Comparison of ENCODE assay signal across 10 mouse cellular contexts in genomic region chr2:84725770-84726169, GRCm38 (mm10). TPM values are rescaled to one million over a fixed set of nuclear protein-coding genes. Genes with fewer than 3 reads are reported as not detected.
DNase-seq lines count a peak whose midpoint lies in the region; ATAC-seq and TF ChIP-seq lines count a peak whose summit lies in the region.
"Had no signal": no experiment of that assay in that cellular context is flagged by ENCODE, and none has a peak within 500 bp of the region (broad histone marks: within the 10 kb centered on the region; RNA-seq: fewer than 3 reads in every experiment).

No protein-coding gene starts in this region.

- H3K4me2 ChIP-seq in heart, embryonic 12.5 days = peak overlapping the region; percentile 81
- peak overlapping the region; percentile 85 for H3K4me2 ChIP-seq in liver, embryonic 12.5 days

- TF ChIP-seq POLR2A in testis, adult 2 months (IDR thresholded peaks at IDR 0.05; ENCODE audit: control insufficient read depth, low read depth, low read length) = no peak

- no peaks in the 10 kb centered on the region for H3K27me3 ChIP-seq in heart, embryonic 12.5 days (replicated peaks)
- no peaks in the 10 kb centered on the region for H3K27me3 ChIP-seq in testis, adult 2 months (ENCODE audit: control insufficient read depth, insufficient read depth, low read length)
- H3K27me3 ChIP-seq in liver, embryonic 12.5 days (replicated peaks) = no peaks in the 10 kb centered on the region

- TF ChIP-seq CTCF in testis, adult 2 months (IDR thresholded peaks at IDR 0.05; ENCODE audit: control insufficient read depth, insufficient read depth, insufficient replicate concordance, low read depth, low read length) = no peak

- intact Hi-C loops in heart, postnatal 14 days (cut with DNase I) = no loop called here

- peak overlapping the region; percentile 41; the same call in 1 of the 2 replicates for H3K9ac ChIP-seq in heart, embryonic 12.5 days
- peak overlapping the region; percentile 85 for H3K9ac ChIP-seq in liver, embryonic 12.5 days

- peaks cover 33% of the 10 kb centered on the region for H3K36me3 ChIP-seq in heart, embryonic 12.5 days
- H3K36me3 ChIP-seq in testis, adult 2 months (ENCODE audit: control insufficient read depth, insufficient read depth, low read length) = peaks cover 3% of the 10 kb centered on the region; the same call in 1 of the 2 replicates
- H3K36me3 ChIP-seq in liver, embryonic 12.5 days = peaks cover 50% of the 10 kb centered on the region

- H3K27ac ChIP-seq in heart, embryonic 12.5 days (ENCODE audit: poor library complexity, severe bottlenecking) = no peak overlapping the region
- H3K27ac ChIP-seq in testis, adult 2 months (ENCODE audit: control insufficient read depth, insufficient read depth, low read depth, low read length) = peak overlapping the region; percentile 40; the same call in 1 of the 2 replicates
- peak overlapping the region; percentile 94; the same call in 1 of the 2 replicates for H3K27ac ChIP-seq in liver, embryonic 12.5 days

- no peak overlapping the region for H3K4me3 ChIP-seq in heart, embryonic 12.5 days
- peak overlapping the region; percentile 85 for H3K4me3 ChIP-seq in testis, adult 2 months (ENCODE audit: control insufficient read depth, low read depth, low read length)
- H3K4me3 ChIP-seq in liver, embryonic 12.5 days = peak overlapping the region; percentile 75

- no peaks in the 10 kb centered on the region for H3K9me3 ChIP-seq in heart, embryonic 12.5 days (replicated peaks)
- H3K9me3 ChIP-seq in liver, embryonic 12.5 days (replicated peaks) = no peaks in the 10 kb centered on the region

- no peak for DNase-seq in heart, postnatal 14 days
- DNase-seq in testis, postnatal 10 days (ENCODE audit: low spot score) = no peak
- DNase-seq in urinary bladder, postnatal 14 days (ENCODE audit: low spot score) = no peak
- DNase-seq in cerebellum, adult 18-20 months = no peak
- DNase-seq in embryo, embryonic 11 days = no peak
- DNase-seq: adrenal gland, postnatal 14 days had no signal

- H3K4me1 ChIP-seq in heart, embryonic 12.5 days (replicated peaks) = peaks cover 17% of the 10 kb centered on the region
- H3K4me1 ChIP-seq in testis, adult 2 months (ENCODE audit: control insufficient read depth, insufficient read depth, low read length) = no peaks in the 10 kb centered on the region
- H3K4me1 ChIP-seq in liver, embryonic 12.5 days = peaks cover 68% of the 10 kb centered on the region

- no peak for ATAC-seq in heart, embryonic 12.5 days (ENCODE audit: insufficient number of reproducible peaks, low FRiP score)
- no peak for ATAC-seq in liver, embryonic 12.5 days

- WGBS in heart, embryonic 12.5 days = 90% methylated on average over 10 of the region's 10 CpGs
- 83% methylated on average over 10 of the region's 10 CpGs for WGBS in liver, embryonic 12.5 days (ENCODE audit: insufficient replicate concordance)

RNA-seq across cellular contexts. Expression of gene Clp1, which starts 1.4 kb away (rescaled TPM):
- 22.7 and 23.6 TPM in 2 replicates for polyA plus RNA-seq in heart, embryonic 12.5 days (2016; fragmentation: Nextera tagmentation; extraction: Ambion mirVana)
- total RNA-seq in heart, postnatal 14 days (2021) = 1 to 10 TPM; 4.9 to 5.8 TPM
- polyA plus RNA-seq in testis, adult 2 months (2012; rRNA removed) = 27.6 and 32.8 TPM in 2 replicates
- polyA plus RNA-seq in liver, embryonic 12.5 days (2016; fragmentation: Nextera tagmentation; extraction: Ambion mirVana) = 57.2 and 59.8 TPM in 2 replicates

RNA-seq across cellular contexts. Expression of gene Ypel4, which starts 8.1 kb away (rescaled TPM):
- 10.0 and 11.5 TPM in 2 replicates for polyA plus RNA-seq in heart, embryonic 12.5 days (2016; fragmentation: Nextera tagmentation; extraction: Ambion mirVana)
- 1 to 10 TPM in 1 of 2 experiments, under 1 TPM in 1; 0.93 to 1.3 TPM for total RNA-seq in heart, postnatal 14 days (2021)
- polyA plus RNA-seq in testis, adult 2 months (2012; rRNA removed) = 13.6 and 14.8 TPM in 2 replicates
- polyA plus RNA-seq in liver, embryonic 12.5 days (2016; fragmentation: Nextera tagmentation; extraction: Ambion mirVana) = 49.8 and 52.1 TPM in 2 replicates
- total RNA-seq: MEL had no signal

RNA-seq across cellular contexts. Expression of gene Zdhhc5, which starts 10.8 kb away (rescaled TPM):
- polyA plus RNA-seq in heart, embryonic 12.5 days (2016; fragmentation: Nextera tagmentation; extraction: Ambion mirVana) = 35.4 and 38.9 TPM in 2 replicates
- 10 to 100 TPM; 57.7 to 62.4 TPM for total RNA-seq in heart, postnatal 14 days (2021)
- polyA plus RNA-seq in testis, adult 2 months (2012; rRNA removed) = 234 and 236 TPM in 2 replicates
- polyA plus RNA-seq in liver, embryonic 12.5 days (2016; fragmentation: Nextera tagmentation; extraction: Ambion mirVana) = 28.1 and 29.3 TPM in 2 replicates

RNA-seq across cellular contexts. Expression of gene Gm19426, which starts 17.7 kb away (rescaled TPM):
- 8.5 and 9.2 TPM in 2 replicates for polyA plus RNA-seq in heart, embryonic 12.5 days (2016; fragmentation: Nextera tagmentation; extraction: Ambion mirVana)
- 1 to 10 TPM; 1.6 to 2.2 TPM for total RNA-seq in heart, postnatal 14 days (2021)
- 0.21 and 0.26 TPM in 2 replicates for polyA plus RNA-seq in testis, adult 2 months (2012; rRNA removed)
- 3.8 and 3.9 TPM in 2 replicates for polyA plus RNA-seq in liver, embryonic 12.5 days (2016; fragmentation: Nextera tagmentation; extraction: Ambion mirVana)
- total RNA-seq: MEL had no signal

RNA-seq across cellular contexts. Expression of gene Tmx2, which starts 46.8 kb away (rescaled TPM):
- 154 and 158 TPM in 2 replicates for polyA plus RNA-seq in heart, embryonic 12.5 days (2016; fragmentation: Nextera tagmentation; extraction: Ambion mirVana)
- total RNA-seq in heart, postnatal 14 days (2021) = 100 to 1,000 TPM; 109 to 113 TPM
- 86.0 and 89.0 TPM in 2 replicates for polyA plus RNA-seq in testis, adult 2 months (2012; rRNA removed)
- 86.3 and 88.8 TPM in 2 replicates for polyA plus RNA-seq in liver, embryonic 12.5 days (2016; fragmentation: Nextera tagmentation; extraction: Ambion mirVana)
